Mouse (Mus musculus): Measurements from ENCODE around the gene Hamp2.

DNA sequence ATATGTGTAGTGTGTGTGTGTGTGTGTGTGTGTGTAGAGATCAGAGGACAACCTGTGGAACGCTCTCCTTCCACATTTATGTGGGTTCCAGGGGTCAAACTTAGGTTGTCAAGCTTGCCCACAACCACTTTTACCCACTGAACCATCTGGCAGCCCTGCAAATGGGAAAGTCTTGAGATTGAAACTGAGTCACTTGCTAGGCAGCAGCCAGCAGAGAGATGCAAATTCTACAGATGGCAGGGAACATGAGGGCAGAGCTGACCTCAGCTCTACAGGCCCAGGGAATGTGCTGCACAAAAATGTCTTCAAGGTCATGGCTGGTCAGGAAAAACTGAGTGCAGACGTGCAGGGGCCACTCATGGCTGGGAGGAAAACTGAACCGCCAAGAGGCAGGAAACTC is 43.1 kb downstream of the Hamp2 start:
- TF ChIP-seq EP300 (IDR thresholded peaks at IDR 0.05; ENCODE audit: low read depth): no peak
- no peak for TF ChIP-seq CTCF (IDR thresholded peaks at IDR 0.05; ENCODE audit: low read depth)
